Comparison of ENCODE assay signal across 8 mouse cellular contexts in genomic region chr19:55316901-55317300, GRCm38 (mm10). TPM values are rescaled to one million over a fixed set of nuclear protein-coding genes. Genes with fewer than 3 reads are reported as not detected.
DNase-seq lines count a peak whose midpoint lies in the region; ATAC-seq and TF ChIP-seq lines count a peak whose summit lies in the region.

No protein-coding gene starts in this region.

- peak overlapping the region; percentile 82 for H3K4me3 ChIP-seq in kidney, embryonic 15.5 days (replicated peaks)
- H3K4me3 ChIP-seq in cortical plate, adult 2 months (ENCODE audit: insufficient read depth, low read length) = peak overlapping the region; percentile 76; the same call in 1 of the 2 replicates
- H3K4me3 ChIP-seq in hindbrain, embryonic 14.5 days (replicated peaks; ENCODE audit: low read length) = peak overlapping the region; percentile 80
- H3K4me3 ChIP-seq in midbrain, embryonic 14.5 days (replicated peaks; ENCODE audit: low read depth, low read length) = peak overlapping the region; percentile 86

- peaks cover 34% of the 10 kb centered on the region for H3K4me1 ChIP-seq in kidney, embryonic 15.5 days
- peaks cover 5% of the 10 kb centered on the region for H3K4me1 ChIP-seq in cortical plate, adult 2 months (ENCODE audit: control insufficient read depth, insufficient read depth, low read length)
- H3K4me1 ChIP-seq in hindbrain, embryonic 14.5 days (replicated peaks; ENCODE audit: control insufficient read depth, insufficient read depth, low read length) = peaks cover 27% of the 10 kb centered on the region
- H3K4me1 ChIP-seq in midbrain, embryonic 14.5 days (ENCODE audit: control insufficient read depth, insufficient read depth, low read length) = peaks cover 21% of the 10 kb centered on the region; the same call in 1 of the 2 replicates

- H3K27me3 ChIP-seq in kidney, embryonic 15.5 days = no peaks in the 10 kb centered on the region
- H3K27me3 ChIP-seq in hindbrain, embryonic 14.5 days (ENCODE audit: control insufficient read depth, insufficient read depth, low read length) = no peaks in the 10 kb centered on the region
- H3K27me3 ChIP-seq in midbrain, embryonic 14.5 days (ENCODE audit: control insufficient read depth, insufficient read depth, low read length) = no peaks in the 10 kb centered on the region

- TF ChIP-seq POLR2A in cortical plate, adult 2 months (IDR thresholded peaks at IDR 0.05; ENCODE audit: extremely low read depth, insufficient read depth, low read length) = no peak

- no peak for DNase-seq in kidney, postnatal 36 days
- DNase-seq in hindbrain, embryonic 14.5 days (ENCODE audit: low spot score) = no peak
- no peak for DNase-seq in midbrain, embryonic 14.5 days
- no peak for DNase-seq in adrenal gland, postnatal 36 days
- no peak for DNase-seq in thymus, postnatal 36 days

- 58% methylated on average over 10 of the region's 10 CpGs for WGBS in kidney, embryonic 15.5 days
- 64% methylated on average over 10 of the region's 10 CpGs for WGBS in hindbrain, embryonic 14.5 days
- WGBS in midbrain, embryonic 14.5 days = 63% methylated on average over 10 of the region's 10 CpGs

- TF ChIP-seq CTCF in cortical plate, adult 2 months (IDR thresholded peaks at IDR 0.05; ENCODE audit: extremely low read depth, insufficient read depth, low read length) = no peak

- H3K36me3 ChIP-seq in kidney, embryonic 15.5 days = peaks cover 11% of the 10 kb centered on the region
- H3K36me3 ChIP-seq in hindbrain, embryonic 14.5 days (replicated peaks; ENCODE audit: control insufficient read depth, insufficient read depth) = peaks cover 11% of the 10 kb centered on the region; the same call in 1 of the 2 replicates
- peaks cover 3% of the 10 kb centered on the region for H3K36me3 ChIP-seq in midbrain, embryonic 14.5 days (ENCODE audit: control insufficient read depth, insufficient read depth, low read length)

- peak overlapping the region; percentile 87 for H3K9ac ChIP-seq in kidney, embryonic 15.5 days
- peak overlapping the region; percentile 91 for H3K9ac ChIP-seq in hindbrain, embryonic 14.5 days
- no peak overlapping the region for H3K9ac ChIP-seq in midbrain, embryonic 14.5 days (replicated peaks; ENCODE audit: low read length)

- H3K27ac ChIP-seq in kidney, embryonic 15.5 days = no peak overlapping the region
- no peak overlapping the region for H3K27ac ChIP-seq in cortical plate, adult 2 months (ENCODE audit: insufficient read depth, low read length)
- no peak overlapping the region for H3K27ac ChIP-seq in hindbrain, embryonic 14.5 days
- no peak overlapping the region for H3K27ac ChIP-seq in midbrain, embryonic 14.5 days (replicated peaks; ENCODE audit: low read depth, low read length)

- H3K9me3 ChIP-seq in kidney, embryonic 15.5 days (replicated peaks) = no peaks in the 10 kb centered on the region
- no peaks in the 10 kb centered on the region for H3K9me3 ChIP-seq in hindbrain, embryonic 14.5 days (ENCODE audit: control insufficient read depth, low read length)
- H3K9me3 ChIP-seq in midbrain, embryonic 14.5 days (ENCODE audit: control insufficient read depth, low read length) = no peaks in the 10 kb centered on the region

- H3K4me2 ChIP-seq in kidney, embryonic 15.5 days = peak overlapping the region; percentile 83
- peak overlapping the region; percentile 92 for H3K4me2 ChIP-seq in hindbrain, embryonic 14.5 days (replicated peaks)
- peak overlapping the region; percentile 91 for H3K4me2 ChIP-seq in midbrain, embryonic 14.5 days (ENCODE audit: low read length)

- no peak for ATAC-seq in kidney, embryonic 15.5 days (replicated peaks; ENCODE audit: low FRiP score)
- ATAC-seq in hindbrain, embryonic 14.5 days (ENCODE audit: low FRiP score) = no peak
- ATAC-seq in midbrain, embryonic 14.5 days (ENCODE audit: low FRiP score, low TSS enrichment) = no peak
- ATAC-seq in granulocyte monocyte progenitor cell, adult 5-6 weeks (replicated peaks; ENCODE audit: poor library complexity, severe bottlenecking) = no peak

RNA-seq across cellular contexts. Expression of gene Vti1a, which starts 0.8 kb away (rescaled TPM):
- polyA plus RNA-seq in kidney, embryonic 15.5 days (2015; fragmentation: Nextera tagmentation; extraction: Ambion mirVana) = 28.7 and 30.6 TPM in 2 replicates
- 39.5 and 42.4 TPM in 2 replicates for polyA plus RNA-seq in cortical plate, adult 2 months (2012; rRNA removed)
- polyA plus RNA-seq in hindbrain, embryonic 14.5 days (2014; fragmentation: Nextera tagmentation; extraction: Ambion mirVana) = 32.1 and 35.4 TPM in 2 replicates
- 25.3 and 33.9 TPM in 2 replicates for polyA plus RNA-seq in midbrain, embryonic 14.5 days (2014; fragmentation: Nextera tagmentation; extraction: Ambion mirVana)
- 30.8 and 34.4 TPM in 2 replicates for total RNA-seq in granulocyte monocyte progenitor cell, adult 5-6 weeks (2014; fragmentation: Nextera tagmentation)
- 29.7 and 31.2 TPM in 2 replicates for total RNA-seq in granulocyte monocyte progenitor cell, adult 5-6 weeks (2017)
- 10 to 100 TPM; 33.5 to 37.4 TPM for total RNA-seq in adrenal gland, postnatal 36 days (2021)

RNA-seq across cellular contexts. Expression of gene Zdhhc6, which starts 1.1 kb away (rescaled TPM):
- polyA plus RNA-seq in kidney, embryonic 15.5 days (2015; fragmentation: Nextera tagmentation; extraction: Ambion mirVana) = 98.6 and 99.7 TPM in 2 replicates
- 24.6 and 27.2 TPM in 2 replicates for polyA plus RNA-seq in cortical plate, adult 2 months (2012; rRNA removed)
- 66.3 and 69.0 TPM in 2 replicates for polyA plus RNA-seq in hindbrain, embryonic 14.5 days (2014; fragmentation: Nextera tagmentation; extraction: Ambion mirVana)
- polyA plus RNA-seq in midbrain, embryonic 14.5 days (2014; fragmentation: Nextera tagmentation; extraction: Ambion mirVana) = 52.7 and 72.4 TPM in 2 replicates
- total RNA-seq in granulocyte monocyte progenitor cell, adult 5-6 weeks (2014; fragmentation: Nextera tagmentation) = 58.5 and 59.7 TPM in 2 replicates
- total RNA-seq in granulocyte monocyte progenitor cell, adult 5-6 weeks (2017) = 55.1 and 67.3 TPM in 2 replicates
- total RNA-seq in adrenal gland, postnatal 36 days (2021) = 10 to 100 TPM; 40.1 to 43.1 TPM
